In genomic region chr2:131944370-131944769, GRCm38 (mm10) we compare ENCODE assay signal across 37 mouse cellular contexts. TPM values are rescaled to one million over a fixed set of nuclear protein-coding genes. Genes with fewer than 3 reads are reported as not detected.
A peak's percentile ranks its signal among the peaks of the same experiment; 100 is the strongest.
DNase-seq lines count a peak whose midpoint lies in the region; ATAC-seq lines count a peak whose summit lies in the region.
"Had no signal": no experiment of that assay in that cellular context is flagged by ENCODE, and none has a peak within 500 bp of the region (broad histone marks: within the 10 kb centered on the region; RNA-seq: fewer than 3 reads in every experiment).

No protein-coding gene starts in this region.

- no peak overlapping the region for H3K4me3 ChIP-seq in heart, embryonic 13.5 days
- no peak overlapping the region for H3K4me3 ChIP-seq in heart, embryonic 12.5 days
- H3K4me3 ChIP-seq in midbrain, embryonic 11.5 days (ENCODE audit: low read depth, low read length) = no peak overlapping the region
- no peak overlapping the region for H3K4me3 ChIP-seq in midbrain, embryonic 13.5 days (replicated peaks)
- no peak overlapping the region for H3K4me3 ChIP-seq in hindbrain, embryonic 16.5 days (ENCODE audit: low read length)
- H3K4me3 ChIP-seq: erythroblast, embryonic 14.5 days; gastrocnemius, adult 2 months; heart, adult 2 months; hindbrain, embryonic 10.5 days; hindbrain, embryonic 15.5 days; left cerebral cortex, adult 2 months; limb, embryonic 13.5 days had no signal

- H3K27ac ChIP-seq in heart, embryonic 13.5 days (replicated peaks) = peak overlapping the region; percentile 28; the same call in 1 of the 2 replicates
- no peak overlapping the region for H3K27ac ChIP-seq in heart, embryonic 12.5 days (ENCODE audit: poor library complexity, severe bottlenecking)
- no peak overlapping the region for H3K27ac ChIP-seq in midbrain, embryonic 11.5 days (ENCODE audit: low read depth, low read length)
- no peak overlapping the region for H3K27ac ChIP-seq in midbrain, embryonic 13.5 days
- H3K27ac ChIP-seq in hindbrain, embryonic 16.5 days (ENCODE audit: low read depth, low read length) = no peak overlapping the region
- H3K27ac ChIP-seq: gastrocnemius, adult 2 months; heart, adult 2 months; hindbrain, embryonic 10.5 days; hindbrain, embryonic 15.5 days; left cerebral cortex, adult 2 months; limb, embryonic 13.5 days had no signal

- H3K4me1 ChIP-seq in heart, embryonic 13.5 days = peaks cover 8% of the 10 kb centered on the region
- peaks cover 10% of the 10 kb centered on the region; the same call in 1 of the 2 replicates for H3K4me1 ChIP-seq in heart, embryonic 12.5 days (replicated peaks)
- no peaks in the 10 kb centered on the region for H3K4me1 ChIP-seq in midbrain, embryonic 11.5 days (ENCODE audit: control insufficient read depth, insufficient read depth, low read length)
- no peaks in the 10 kb centered on the region for H3K4me1 ChIP-seq in midbrain, embryonic 13.5 days (replicated peaks)
- no peaks in the 10 kb centered on the region for H3K4me1 ChIP-seq in hindbrain, embryonic 16.5 days (ENCODE audit: control insufficient read depth, insufficient read depth, low read depth, low read length)
- H3K4me1 ChIP-seq: hindbrain, embryonic 15.5 days; limb, embryonic 13.5 days had no signal

- H3K9me3 ChIP-seq in heart, embryonic 13.5 days = no peaks in the 10 kb centered on the region
- no peaks in the 10 kb centered on the region for H3K9me3 ChIP-seq in heart, embryonic 12.5 days (replicated peaks)
- no peaks in the 10 kb centered on the region for H3K9me3 ChIP-seq in midbrain, embryonic 11.5 days (ENCODE audit: control insufficient read depth, low read length)
- no peaks in the 10 kb centered on the region for H3K9me3 ChIP-seq in midbrain, embryonic 13.5 days
- H3K9me3 ChIP-seq in hindbrain, embryonic 16.5 days (ENCODE audit: control insufficient read depth, low read length) = no peaks in the 10 kb centered on the region
- H3K9me3 ChIP-seq: G1E; hindbrain, embryonic 10.5 days; hindbrain, embryonic 15.5 days; limb, embryonic 13.5 days had no signal

- H3K36me3 ChIP-seq in heart, embryonic 13.5 days = no peaks in the 10 kb centered on the region
- H3K36me3 ChIP-seq in heart, embryonic 12.5 days = no peaks in the 10 kb centered on the region
- no peaks in the 10 kb centered on the region for H3K36me3 ChIP-seq in midbrain, embryonic 11.5 days (ENCODE audit: control insufficient read depth, insufficient read depth, low read length)
- no peaks in the 10 kb centered on the region for H3K36me3 ChIP-seq in midbrain, embryonic 13.5 days
- no peaks in the 10 kb centered on the region for H3K36me3 ChIP-seq in hindbrain, embryonic 16.5 days (ENCODE audit: control insufficient read depth, insufficient read depth, low read length)
- H3K36me3 ChIP-seq: hindbrain, embryonic 10.5 days; hindbrain, embryonic 15.5 days; limb, embryonic 13.5 days had no signal

- H3K9ac ChIP-seq in heart, embryonic 13.5 days = no peak overlapping the region
- H3K9ac ChIP-seq in heart, embryonic 12.5 days = no peak overlapping the region
- no peak overlapping the region for H3K9ac ChIP-seq in midbrain, embryonic 11.5 days (ENCODE audit: low read length)
- H3K9ac ChIP-seq in midbrain, embryonic 13.5 days (replicated peaks) = no peak overlapping the region
- no peak overlapping the region for H3K9ac ChIP-seq in hindbrain, embryonic 16.5 days (ENCODE audit: low read depth, low read length)
- H3K9ac ChIP-seq: hindbrain, embryonic 15.5 days; limb, embryonic 13.5 days had no signal

- H3K4me2 ChIP-seq in heart, embryonic 13.5 days = no peak overlapping the region
- H3K4me2 ChIP-seq in heart, embryonic 12.5 days = no peak overlapping the region
- no peak overlapping the region for H3K4me2 ChIP-seq in midbrain, embryonic 11.5 days
- no peak overlapping the region for H3K4me2 ChIP-seq in midbrain, embryonic 13.5 days (replicated peaks)
- H3K4me2 ChIP-seq in hindbrain, embryonic 16.5 days (ENCODE audit: low read length) = no peak overlapping the region
- H3K4me2 ChIP-seq: hindbrain, embryonic 15.5 days; limb, embryonic 13.5 days; liver, embryonic 11.5 days had no signal

- no peak for ATAC-seq in heart, embryonic 13.5 days (ENCODE audit: extremely low read depth, insufficient number of reproducible peaks, low FRiP score, low TSS enrichment)
- ATAC-seq in heart, embryonic 12.5 days (ENCODE audit: insufficient number of reproducible peaks, low FRiP score) = no peak
- ATAC-seq in midbrain, embryonic 11.5 days (ENCODE audit: low FRiP score) = no peak
- no peak for ATAC-seq in midbrain, embryonic 13.5 days
- no peak for ATAC-seq in hindbrain, embryonic 16.5 days
- ATAC-seq: forebrain, embryonic 16.5 days; midbrain, embryonic 16.5 days had no signal

- H3K27me3 ChIP-seq in heart, embryonic 13.5 days (replicated peaks) = no peaks in the 10 kb centered on the region; the same call in 1 of the 2 replicates
- no peaks in the 10 kb centered on the region for H3K27me3 ChIP-seq in heart, embryonic 12.5 days (replicated peaks)
- H3K27me3 ChIP-seq in midbrain, embryonic 11.5 days (ENCODE audit: control insufficient read depth, insufficient read depth, low read length) = no peaks in the 10 kb centered on the region
- no peaks in the 10 kb centered on the region for H3K27me3 ChIP-seq in midbrain, embryonic 13.5 days
- no peaks in the 10 kb centered on the region for H3K27me3 ChIP-seq in hindbrain, embryonic 16.5 days (replicated peaks; ENCODE audit: control insufficient read depth, insufficient read depth, low read length)
- H3K27me3 ChIP-seq: hindbrain, embryonic 15.5 days; limb, embryonic 13.5 days had no signal

- peak; percentile 1 to 2 for DNase-seq in layer of hippocampus, postnatal 10 days (ENCODE audit: low spot score in 2 of 2)
- DNase-seq in layer of hippocampus, adult 18-20 months (ENCODE audit: low spot score in 2 of 2) = no peak
- peak; percentile 72 for DNase-seq in midbrain, embryonic 11.5 days (ENCODE audit: low spot score, missing footprints)
- peak; percentile 1 to 4 for DNase-seq in lung, postnatal 4 days
- DNase-seq: adrenal gland, adult 8-10 months; cerebellum, adult 2 months; gastrocnemius, adult 2 months; gastrocnemius, postnatal 36 days; heart, adult 2 months; kidney, adult 2 months; thymus, adult 2 months; thymus, postnatal 4 days had no signal

- 29% methylated on average over 1 of the region's 1 CpGs for WGBS in heart, embryonic 13.5 days
- 27% methylated on average over 1 of the region's 1 CpGs for WGBS in heart, embryonic 12.5 days
- WGBS in midbrain, embryonic 11.5 days = 18% methylated on average over 1 of the region's 1 CpGs
- WGBS in midbrain, embryonic 13.5 days = 9% methylated on average over 1 of the region's 1 CpGs
- 18% methylated on average over 1 of the region's 1 CpGs for WGBS in hindbrain, embryonic 16.5 days

RNA-seq across cellular contexts. Expression of gene Prnd, which starts 6.3 kb away (rescaled TPM):
- polyA plus RNA-seq in heart, embryonic 13.5 days (2015; fragmentation: Nextera tagmentation; extraction: Ambion mirVana) = 18.4 and 19.0 TPM in 2 replicates
- 5.4 and 6.2 TPM in 2 replicates for polyA plus RNA-seq in heart, embryonic 12.5 days (2016; fragmentation: Nextera tagmentation; extraction: Ambion mirVana)
- 1 to 10 TPM; 5.1 to 5.2 TPM for total RNA-seq in layer of hippocampus, postnatal 10 days (2021)
- not detected for total RNA-seq in layer of hippocampus, adult 18-20 months (2021)
- polyA plus RNA-seq in midbrain, embryonic 11.5 days (2014; fragmentation: Nextera tagmentation; extraction: Ambion mirVana) = 5.3 and 6.9 TPM in 2 replicates
- polyA plus RNA-seq in midbrain, embryonic 13.5 days (2015; fragmentation: Nextera tagmentation; extraction: Ambion mirVana) = 8.7 and 9.2 TPM in 2 replicates
- 8.1 and 12.7 TPM in 2 replicates for polyA plus RNA-seq in hindbrain, embryonic 16.5 days (2015; fragmentation: Nextera tagmentation; extraction: Ambion mirVana)
- polyA plus RNA-seq: erythroblast, embryonic 14.5 days; G1E had no signal

RNA-seq across cellular contexts. Expression of gene Prn, which starts 34.6 kb away (rescaled TPM):
- not detected in 2 replicates for polyA plus RNA-seq in heart, embryonic 13.5 days (2015; fragmentation: Nextera tagmentation; extraction: Ambion mirVana)
- polyA plus RNA-seq in heart, embryonic 12.5 days (2016; fragmentation: Nextera tagmentation; extraction: Ambion mirVana) = 0.24 TPM in 1 of 2 replicates, not detected in the other
- under 1 TPM in 1 of 2 experiments, not detected in 1; 0.64 TPM for total RNA-seq in layer of hippocampus, postnatal 10 days (2021)
- not detected for total RNA-seq in layer of hippocampus, adult 18-20 months (2021)
- polyA plus RNA-seq in midbrain, embryonic 11.5 days (2014; fragmentation: Nextera tagmentation; extraction: Ambion mirVana) = not detected in 2 replicates
- polyA plus RNA-seq in midbrain, embryonic 13.5 days (2015; fragmentation: Nextera tagmentation; extraction: Ambion mirVana) = 0.34 TPM in 1 of 2 replicates, not detected in the other
- polyA plus RNA-seq in hindbrain, embryonic 16.5 days (2015; fragmentation: Nextera tagmentation; extraction: Ambion mirVana) = 0.26 TPM in 1 of 2 replicates, not detected in the other
- total RNA-seq: adrenal gland, adult 8-10 months; adrenal gland, postnatal 4 days; G1E; layer of hippocampus, postnatal 14 days; neutrophil, adult 5-6 weeks had no signal
- polyA plus RNA-seq: cerebellum, adult 2 months; cortical plate, adult 2 months; embryonic facial prominence, embryonic 14.5 days; erythroblast, embryonic 14.5 days; forebrain, embryonic 11.5 days; forebrain, embryonic 16.5 days; G1E; heart, adult 2 months; heart, embryonic 16.5 days; hindbrain, embryonic 10.5 days; hindbrain, embryonic 15.5 days; intestine, embryonic 14.5 days; kidney, adult 2 months; limb, embryonic 13.5 days; liver, embryonic 11.5 days; liver, embryonic 16.5 days; midbrain, embryonic 16.5 days; neural tube, embryonic 11.5 days; small intestine, adult 2 months; stomach, embryonic 16.5 days; thymus, adult 2 months had no signal

RNA-seq across cellular contexts. Expression of gene Prnp, which starts 34.6 kb away (rescaled TPM):
- polyA plus RNA-seq in heart, embryonic 13.5 days (2015; fragmentation: Nextera tagmentation; extraction: Ambion mirVana) = 82.0 and 91.8 TPM in 2 replicates
- polyA plus RNA-seq in heart, embryonic 12.5 days (2016; fragmentation: Nextera tagmentation; extraction: Ambion mirVana) = 83.6 and 89.1 TPM in 2 replicates
- 100 to 1,000 TPM; 488 to 510 TPM for total RNA-seq in layer of hippocampus, postnatal 10 days (2021)
- 1,000 to 10,000 TPM; 1,102 to 1,107 TPM for total RNA-seq in layer of hippocampus, adult 18-20 months (2021)
- 27.2 and 29.7 TPM in 2 replicates for polyA plus RNA-seq in midbrain, embryonic 11.5 days (2014; fragmentation: Nextera tagmentation; extraction: Ambion mirVana)
- 109 and 114 TPM in 2 replicates for polyA plus RNA-seq in midbrain, embryonic 13.5 days (2015; fragmentation: Nextera tagmentation; extraction: Ambion mirVana)
- polyA plus RNA-seq in hindbrain, embryonic 16.5 days (2015; fragmentation: Nextera tagmentation; extraction: Ambion mirVana) = 153 and 168 TPM in 2 replicates

Comparison
In these comparisons a context has a peak if more than half of its experiments do, and no peak if none do; other contexts are left out.
1. DNase-seq: peak in layer of hippocampus, postnatal 10 days (2 of 2), midbrain, embryonic 11.5 days (single experiment) and lung, postnatal 4 days (2 of 2); none in layer of hippocampus, adult 18-20 months (0 of 2).